Mouse (Mus musculus): ENCODE data around the gene Elane. TPM values are rescaled to one million over a fixed set of nuclear protein-coding genes. Genes with fewer than 3 reads are reported as not detected.

Elane gene
- total and polyA plus RNA-seq, 3 experiments = 0.07 TPM; not detected in 2

- Histone ChIP-seq H3K79me2 (ENCODE audit: control insufficient read depth, insufficient read depth, low read length, poor library complexity) (no peaks in the 10 kb centered on the region), H3K9ac (ENCODE audit: control insufficient read depth, low read depth, low read length, poor library complexity, severe bottlenecking) (no peak overlapping the region), H3K4me3 (ENCODE audit: control insufficient read depth in 1 of 2, insufficient read depth in 1 of 2, low read depth in 2 of 2, low read length in 2 of 2) (no peak overlapping the region), H3K4me1 (ENCODE audit: control insufficient read depth in 1 of 2, insufficient read depth in 2 of 2, low read length in 2 of 2) (no peaks in the 10 kb centered on the region), H3K9me3 (replicated peaks; ENCODE audit: insufficient read depth, low read length) (no peaks in the 10 kb centered on the region), H3K27ac (ENCODE audit: control insufficient read depth, low read depth, low read length) (no peak overlapping the region), H3K36me3 (ENCODE audit: control insufficient read depth in 1 of 2, insufficient read depth in 2 of 2, low read length in 2 of 2) (no peaks in the 10 kb centered on the region), H3K27me3 (ENCODE audit: control insufficient read depth in 1 of 2, insufficient read depth in 2 of 2, low read length in 2 of 2) (no peaks in the 10 kb centered on the region)
- no peak for TF ChIP-seq ETS1 (IDR thresholded peaks at IDR 0.05; ENCODE audit: low read depth, low read length)
- no peak for TF ChIP-seq JUND (IDR thresholded peaks at IDR 0.05; ENCODE audit: low read depth, low read length)
- no peak for TF ChIP-seq CHD2 (IDR thresholded peaks at IDR 0.05; ENCODE audit: low read length)
- TF ChIP-seq RAD21 (IDR thresholded peaks at IDR 0.05; ENCODE audit: low read depth, low read length) = no peak
- TF ChIP-seq TCF12 (IDR thresholded peaks at IDR 0.05; ENCODE audit: low read depth, low read length) = no peak
- no peak for TF ChIP-seq RCOR1 (IDR thresholded peaks at IDR 0.05; ENCODE audit: low read depth, low read length)
- no peak for TF ChIP-seq SIN3A (IDR thresholded peaks at IDR 0.05; ENCODE audit: low read length)
- TF ChIP-seq MEF2A (IDR thresholded peaks at IDR 0.05; ENCODE audit: extremely low read depth, insufficient replicate concordance, low read depth, low read length, poor library complexity, severe bottlenecking) = no peak
- TF ChIP-seq USF1 (IDR thresholded peaks at IDR 0.05; ENCODE audit: low read depth, low read length) = no peak
- TF ChIP-seq ZC3H11A (IDR thresholded peaks at IDR 0.05; ENCODE audit: low read depth, low read length) = no peak
- no peak for TF ChIP-seq KAT2A (conservative IDR thresholded peaks at IDR 0.05; ENCODE audit: low read depth, low read length)
- no peak for TF ChIP-seq NELFE (IDR thresholded peaks at IDR 0.05; ENCODE audit: low read depth, low read length)
- no peak for TF ChIP-seq ZMIZ1 (IDR thresholded peaks at IDR 0.05; ENCODE audit: low read depth, low read length)
- no peak for TF ChIP-seq ZNF384 (IDR thresholded peaks at IDR 0.05; ENCODE audit: low read depth, low read length)
- TF ChIP-seq POLR2AphosphoS2 (IDR thresholded peaks at IDR 0.05; ENCODE audit: low read length) = no peak
- no peak for TF ChIP-seq MAX (IDR thresholded peaks at IDR 0.05; ENCODE audit: low read length)
- TF ChIP-seq TBP (IDR thresholded peaks at IDR 0.05; ENCODE audit: low read depth, low read length) = no peak
- DNase-seq (ENCODE audit: low read depth, low spot score) = no peak
Measured at GRCm38 (mm10) chr10:79934272-79934721, 48.2 kb downstream of the Elane start.

GRCm38 (mm10) chr10:79934794-79935569 is 48.9 kb downstream of the Elane start:
- Histone ChIP-seq H3K4me3 (ENCODE audit: control insufficient read depth in 1 of 2, insufficient read depth in 1 of 2, low read depth in 2 of 2, low read length in 2 of 2) (no peak overlapping the region), H3K79me2 (ENCODE audit: control insufficient read depth, insufficient read depth, low read length, poor library complexity) (no peaks in the 10 kb centered on the region), H3K36me3 (ENCODE audit: control insufficient read depth in 1 of 2, insufficient read depth in 2 of 2, low read length in 2 of 2) (no peaks in the 10 kb centered on the region), H3K27me3 (ENCODE audit: control insufficient read depth in 1 of 2, insufficient read depth in 2 of 2, low read length in 2 of 2) (no peaks in the 10 kb centered on the region), H3K27ac (ENCODE audit: control insufficient read depth, low read depth, low read length) (no peak overlapping the region), H3K4me1 (ENCODE audit: control insufficient read depth in 1 of 2, insufficient read depth in 2 of 2, low read length in 2 of 2) (no peaks in the 10 kb centered on the region), H3K9ac (ENCODE audit: control insufficient read depth, low read depth, low read length, poor library complexity, severe bottlenecking) (no peak overlapping the region), H3K9me3 (replicated peaks; ENCODE audit: insufficient read depth, low read length) (no peaks in the 10 kb centered on the region)
- DNase-seq (ENCODE audit: low read depth, low spot score) = no peak
- TF ChIP-seq SMC3 (IDR thresholded peaks at IDR 0.05; ENCODE audit: low read depth, low read length) (no peak), ZMIZ1 (IDR thresholded peaks at IDR 0.05; ENCODE audit: low read depth, low read length) (no peak), MEF2A (IDR thresholded peaks at IDR 0.05; ENCODE audit: extremely low read depth, insufficient replicate concordance, low read depth, low read length, poor library complexity, severe bottlenecking) (no peak), ZC3H11A (IDR thresholded peaks at IDR 0.05; ENCODE audit: low read depth, low read length) (no peak), RCOR1 (IDR thresholded peaks at IDR 0.05; ENCODE audit: low read depth, low read length) (no peak), MYB (IDR thresholded peaks at IDR 0.05; ENCODE audit: low read depth, low read length) (no peak), CHD2 (IDR thresholded peaks at IDR 0.05; ENCODE audit: low read length) (no peak), MXI1 (IDR thresholded peaks at IDR 0.05; ENCODE audit: low read depth, low read length) (no peak), BHLHE40 (IDR thresholded peaks at IDR 0.05; ENCODE audit: borderline replicate concordance, low read depth, low read length) (no peak), POLR2A (IDR thresholded peaks at IDR 0.05; ENCODE audit: control insufficient read depth in 1 of 2, insufficient read depth in 1 of 2, low read depth in 1 of 2, low read length in 2 of 2, poor library complexity in 1 of 2) (no peak), RAD21 (IDR thresholded peaks at IDR 0.05; ENCODE audit: low read depth, low read length) (no peak), NRF1 (IDR thresholded peaks at IDR 0.05; ENCODE audit: insufficient read depth, low read depth, low read length, poor library complexity, severe bottlenecking) (no peak), HCFC1 (IDR thresholded peaks at IDR 0.05; ENCODE audit: low read depth, low read length) (no peak)
